Mouse (Mus musculus): ENCODE results near the gene Wdr25.
A peak's percentile ranks its signal among the peaks of the same experiment; 100 is the strongest.

Wdr25 gene

DNA sequence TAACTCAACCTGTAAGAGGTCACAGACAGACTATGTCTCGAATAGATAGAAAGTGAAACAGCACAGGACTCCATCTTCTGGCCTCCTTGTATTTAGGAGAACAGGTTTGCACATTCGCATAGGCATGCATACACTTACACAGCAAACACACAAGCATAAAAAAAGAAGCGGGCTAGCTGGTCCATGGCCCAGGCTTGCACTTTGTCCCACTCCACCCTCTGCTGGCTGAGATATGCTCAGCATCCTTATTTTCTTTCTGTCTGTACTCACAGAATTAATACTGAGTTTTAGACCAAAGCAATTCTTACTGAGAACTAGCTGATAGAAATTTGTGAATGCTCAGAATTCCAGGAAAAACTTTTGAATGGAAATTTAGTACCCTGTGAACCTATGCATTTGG lies 2.6 kb downstream of the Wdr25 start:
- DNase-seq (ENCODE audit: low read depth, low spot score) = no peak

DNA sequence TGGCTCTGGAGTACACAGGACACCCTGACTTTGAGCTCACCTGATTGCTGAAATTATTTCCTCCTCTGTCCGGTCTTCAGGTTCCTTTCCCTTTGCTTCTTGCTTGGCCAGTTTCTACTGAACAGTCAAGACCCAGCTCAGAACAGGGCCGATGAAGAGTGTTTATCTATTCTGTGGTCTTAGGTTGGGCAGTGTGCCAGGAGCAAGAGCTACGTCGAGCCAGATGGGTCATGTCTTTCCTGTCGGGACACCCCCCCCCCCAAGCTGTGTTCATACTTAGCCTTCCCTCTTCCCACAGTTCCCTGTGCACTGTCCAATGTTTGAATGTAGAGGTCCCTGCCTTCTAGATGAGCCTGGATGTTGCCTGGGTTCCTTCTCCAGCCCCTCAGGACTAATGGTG lies 7.9 kb downstream of the Wdr25 start:
- DNase-seq (ENCODE audit: low read depth, low spot score) = no peak

DNA sequence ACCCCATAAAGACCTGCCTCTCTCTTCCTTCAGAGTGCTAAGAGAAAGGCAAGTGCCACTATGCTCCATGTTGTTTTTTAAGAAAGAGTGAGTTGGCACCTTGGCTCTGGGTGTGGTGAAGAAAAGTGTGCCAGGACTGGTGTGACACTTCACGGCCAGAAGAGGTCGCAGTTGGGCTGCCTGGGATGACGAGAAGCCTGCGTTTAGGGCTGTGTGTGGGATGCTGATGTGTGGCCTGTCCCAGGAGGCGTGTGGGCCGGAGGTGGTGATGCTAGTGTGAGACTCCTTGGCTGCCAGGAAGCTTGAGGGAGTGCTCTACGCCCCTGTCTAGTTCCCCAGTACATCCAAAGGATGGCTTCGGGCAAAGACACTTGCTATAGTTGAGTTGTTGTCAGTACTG lies 9.5 kb downstream of the Wdr25 start:
- DNase-seq (ENCODE audit: low read depth, low spot score) = peak; percentile 39

DNA sequence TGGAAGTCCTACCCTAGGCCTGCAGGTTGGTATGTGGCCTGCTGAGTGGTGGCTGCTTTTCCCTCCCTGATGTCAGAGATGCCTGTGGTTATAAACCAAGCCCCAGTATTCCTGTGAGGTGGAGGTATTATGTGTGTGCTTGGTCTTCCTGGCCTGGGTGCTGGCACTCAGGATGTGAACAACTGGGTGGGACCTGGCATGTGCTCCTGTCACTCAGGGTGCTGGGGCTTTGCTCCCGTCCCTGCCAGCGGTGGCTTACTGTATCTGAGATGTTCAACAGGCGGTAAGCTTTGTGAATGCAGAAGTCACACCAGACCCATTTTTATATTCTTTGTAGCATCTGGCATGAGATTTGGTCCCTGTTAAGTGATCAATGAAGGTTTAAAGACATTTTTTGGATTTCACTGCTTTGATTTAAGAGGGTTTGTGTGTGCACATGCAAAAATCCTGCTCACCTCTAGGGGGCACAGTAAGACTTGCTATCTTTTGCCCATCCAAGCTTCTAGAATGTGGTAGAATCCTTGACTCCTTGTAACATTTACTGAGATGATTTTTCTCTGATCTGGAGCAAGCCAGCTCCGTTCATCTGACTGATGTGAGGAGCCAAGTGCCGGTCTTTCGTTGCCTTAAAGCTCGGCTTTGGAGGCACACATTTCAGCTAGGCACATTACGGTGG lies 10.3 kb downstream of the Wdr25 start:
- no peak for DNase-seq (ENCODE audit: low read depth, low spot score)

DNA sequence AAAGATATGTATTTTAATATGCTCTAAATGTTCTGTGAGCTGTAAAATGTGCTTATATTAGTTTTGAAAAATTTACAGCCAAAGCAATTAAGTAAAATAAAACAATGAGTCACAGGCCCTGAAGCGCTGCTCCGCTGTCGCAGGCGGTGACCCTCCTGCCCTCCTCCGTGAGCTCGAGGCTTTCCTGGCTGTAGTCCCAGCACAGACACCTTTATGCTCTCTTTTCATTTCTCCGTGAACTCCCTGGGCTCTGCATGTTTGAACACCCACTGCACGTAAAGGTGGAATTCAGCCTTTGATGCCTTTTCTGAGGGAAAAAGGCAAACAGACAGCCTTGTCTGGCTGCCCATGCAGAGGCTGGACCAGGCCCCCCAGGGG lies 10.8 kb downstream of the Wdr25 start:
- no peak for DNase-seq (ENCODE audit: low read depth, low spot score)

DNA sequence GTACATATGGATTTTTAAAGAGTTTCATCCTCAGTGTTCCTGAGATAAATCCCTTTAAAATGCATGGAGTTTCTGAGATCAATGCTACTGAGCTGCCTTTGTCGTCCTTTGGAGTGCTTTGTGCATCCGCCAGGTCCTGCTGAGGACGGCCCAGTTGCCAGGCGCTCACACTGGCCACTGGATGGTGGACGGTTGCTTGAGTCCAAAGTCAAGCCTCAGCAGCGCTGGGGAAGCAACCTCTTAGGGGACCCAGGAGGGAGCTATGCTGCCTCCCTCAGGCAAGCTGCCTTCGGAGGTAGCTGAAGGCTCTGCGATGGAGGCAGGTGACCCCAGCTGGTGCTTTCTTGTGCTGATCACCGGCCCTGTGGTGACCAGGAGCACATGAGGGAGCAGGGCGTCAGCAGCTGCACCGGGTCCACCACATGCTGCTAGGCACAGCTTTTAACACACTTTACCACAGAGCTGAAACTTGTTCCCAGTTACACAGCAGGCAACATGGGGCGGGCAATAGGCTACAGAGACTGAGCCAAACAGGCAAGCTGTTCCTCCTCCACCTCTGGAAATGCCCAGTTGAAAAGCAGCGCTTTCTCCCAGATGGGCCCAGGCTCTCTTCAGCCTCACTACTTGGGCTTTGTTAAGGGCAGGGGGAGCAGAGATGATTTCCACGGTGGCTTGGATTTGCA lies 12.3 kb downstream of the Wdr25 start:
- no peak for DNase-seq (ENCODE audit: low read depth, low spot score)

DNA sequence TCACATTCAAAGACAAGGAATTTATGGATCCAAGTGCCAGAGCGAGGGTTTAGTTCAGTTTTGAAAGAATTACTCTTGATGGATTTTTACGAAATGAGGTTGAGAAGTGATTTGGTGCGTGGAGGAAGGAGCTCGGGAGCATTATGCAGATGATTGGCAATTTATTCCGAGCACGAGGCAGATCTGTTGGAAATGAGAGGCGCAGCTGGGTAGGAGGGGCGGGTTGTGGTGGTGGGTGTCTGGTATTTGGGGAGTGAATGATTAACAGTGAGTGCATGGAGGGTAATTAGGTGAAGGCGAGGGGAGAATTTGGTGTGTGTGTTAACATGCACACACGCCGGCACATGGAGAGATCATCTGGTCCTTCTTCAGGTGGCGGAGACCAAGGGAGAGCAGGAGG lies 13.0 kb downstream of the Wdr25 start:
- DNase-seq (ENCODE audit: low read depth, low spot score) = no peak

DNA sequence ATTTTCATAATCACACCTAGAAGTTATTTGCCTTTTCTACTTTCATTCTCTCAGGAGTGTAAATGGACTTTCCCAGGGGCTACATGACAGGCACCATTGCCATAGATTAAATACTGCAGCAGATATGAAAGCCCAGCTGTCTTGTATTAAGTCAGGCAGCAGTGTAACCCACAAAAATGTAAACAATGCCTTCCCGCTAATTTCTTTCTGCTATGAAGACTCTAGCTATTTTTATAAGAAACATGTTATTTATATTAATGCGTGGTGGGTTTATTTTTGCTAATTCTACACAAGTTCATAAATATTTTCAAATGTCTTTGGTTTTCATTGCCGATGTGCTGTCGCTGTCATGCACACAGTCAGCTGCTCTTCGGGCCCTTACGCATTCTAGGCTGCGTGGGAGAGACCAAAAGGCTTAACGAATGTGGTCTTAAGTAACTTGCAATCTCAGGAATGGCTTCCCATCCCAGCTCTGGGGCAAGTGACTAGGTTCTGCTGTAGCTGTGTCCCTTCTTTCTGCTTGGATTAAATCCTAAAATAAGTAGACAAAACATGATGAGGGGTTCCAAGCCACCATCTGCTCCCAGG lies 16.5 kb downstream of the Wdr25 start:
- DNase-seq (ENCODE audit: low read depth, low spot score) = no peak

DNA sequence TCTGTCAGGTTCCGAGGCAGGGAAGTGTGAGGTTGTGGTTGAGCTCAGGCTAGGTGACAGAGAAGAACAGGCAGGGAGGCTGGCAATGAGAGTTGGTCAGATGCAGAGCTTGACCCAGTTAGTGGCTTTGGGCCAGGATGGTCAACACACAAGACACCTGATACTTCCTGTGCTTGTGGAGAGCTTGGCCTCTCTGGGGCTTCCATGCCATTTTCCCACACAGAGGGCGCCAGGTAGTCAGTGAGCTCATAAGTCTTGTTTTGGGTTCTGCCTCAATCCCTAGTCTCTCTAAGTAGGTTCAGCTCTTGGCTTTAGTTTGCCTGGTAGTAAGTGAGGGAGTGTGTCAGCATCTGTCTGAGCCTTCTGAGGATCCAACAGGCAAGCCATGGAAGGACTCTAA lies 19.0 kb downstream of the Wdr25 start:
- DNase-seq (ENCODE audit: low read depth, low spot score) = no peak

DNA sequence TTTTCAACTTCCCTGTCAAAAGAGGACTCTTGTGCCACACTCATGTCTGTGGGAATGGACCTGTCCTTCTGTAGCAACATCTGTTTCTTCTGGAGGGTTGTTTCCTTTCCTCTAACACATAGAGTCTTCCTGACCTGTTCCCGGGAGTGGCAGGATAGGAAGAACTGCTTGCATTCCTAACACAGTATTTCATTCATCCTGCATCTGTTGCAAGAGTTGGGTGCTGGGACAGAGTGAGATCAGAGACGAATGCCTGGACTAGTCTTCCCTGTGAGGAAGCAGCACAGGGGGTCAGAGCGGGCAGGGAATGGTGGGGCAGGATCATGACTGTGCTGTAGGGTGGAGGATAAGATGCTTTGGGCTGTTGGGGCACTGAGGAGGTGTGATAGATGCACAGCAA lies 20.8 kb downstream of the Wdr25 start:
- no peak for DNase-seq (ENCODE audit: low read depth, low spot score)

DNA sequence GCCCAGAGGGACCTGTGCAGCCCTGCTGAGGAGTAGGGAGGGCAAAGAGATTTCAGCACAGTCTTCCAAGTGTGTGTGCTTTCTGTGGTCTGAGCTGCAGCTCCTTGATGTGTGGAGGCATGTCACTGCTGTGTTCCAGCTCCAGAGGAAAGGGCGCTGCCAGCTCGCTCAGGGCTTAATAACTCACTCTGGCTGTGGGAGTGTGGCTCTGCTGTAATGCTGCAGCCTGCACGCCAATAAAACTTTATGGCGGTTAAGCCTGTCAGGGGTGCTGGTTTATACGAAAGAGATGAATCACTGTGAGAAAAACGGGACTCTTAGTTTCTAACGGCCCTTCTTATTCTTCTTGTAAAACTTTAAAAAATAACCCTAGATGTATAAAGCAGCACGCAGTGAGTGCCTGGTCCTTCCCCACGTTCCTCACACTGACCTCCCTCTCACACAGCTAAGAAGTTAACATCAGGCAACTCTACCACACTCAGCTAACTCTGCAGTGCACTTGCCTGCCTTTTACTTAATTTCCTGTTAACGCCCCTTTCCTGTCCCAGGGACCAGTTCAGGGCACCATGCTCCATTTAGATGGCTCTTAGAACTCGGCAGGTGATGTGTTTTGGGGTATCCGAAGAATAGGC lies 21.4 kb downstream of the Wdr25 start:
- no peak for DNase-seq (ENCODE audit: low read depth, low spot score)

DNA sequence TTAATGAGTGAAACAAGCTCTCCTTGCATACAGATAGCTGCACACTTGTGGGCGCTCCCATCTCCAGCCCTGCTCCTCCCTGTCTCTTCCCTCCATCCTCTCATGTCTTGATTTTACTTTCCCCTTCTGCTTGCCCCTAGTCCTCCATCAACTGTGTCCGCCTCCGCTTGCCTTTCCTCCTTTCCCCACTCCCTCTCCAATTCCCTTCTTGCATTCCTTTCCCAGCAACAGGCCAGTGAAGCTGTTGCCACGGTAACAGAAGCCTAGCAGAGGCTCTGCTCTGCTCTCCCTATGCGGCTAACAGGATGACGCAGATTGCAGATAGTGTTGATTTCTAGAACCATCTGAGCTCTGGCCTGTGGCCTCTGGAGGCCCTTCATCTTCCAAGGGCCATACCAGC lies 22.5 kb downstream of the Wdr25 start:
- no peak for DNase-seq (ENCODE audit: low read depth, low spot score)

DNA sequence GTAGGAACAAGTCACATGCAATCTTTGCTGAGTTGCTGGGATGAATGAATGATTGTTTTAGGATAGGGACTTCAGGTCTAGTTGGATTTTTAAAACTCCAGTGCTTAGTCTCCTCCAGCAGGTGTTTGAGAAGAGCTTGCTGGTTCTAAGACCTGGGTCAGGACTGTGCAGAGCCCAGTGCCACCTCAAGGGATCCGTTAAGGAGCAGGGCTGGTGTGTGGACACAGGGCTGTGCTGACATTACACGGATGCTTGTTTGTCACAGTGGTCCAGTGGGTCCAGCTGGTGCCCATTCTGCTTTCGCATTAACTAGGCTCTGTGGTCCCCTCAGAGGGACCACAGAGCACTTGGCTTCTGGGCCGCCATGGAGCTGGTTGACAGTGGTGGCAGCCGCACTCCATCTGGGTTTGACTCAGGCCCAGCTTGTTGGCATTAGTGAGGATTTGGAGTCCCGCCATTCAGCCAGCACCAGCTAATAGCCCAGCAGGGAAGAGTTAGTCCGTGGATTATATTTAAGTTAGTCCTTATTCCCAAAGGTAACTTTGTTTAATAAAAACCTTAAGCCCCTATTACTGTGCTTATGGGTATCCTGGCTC lies 23.1 kb downstream of the Wdr25 start:
- no peak for DNase-seq (ENCODE audit: low read depth, low spot score)

DNA sequence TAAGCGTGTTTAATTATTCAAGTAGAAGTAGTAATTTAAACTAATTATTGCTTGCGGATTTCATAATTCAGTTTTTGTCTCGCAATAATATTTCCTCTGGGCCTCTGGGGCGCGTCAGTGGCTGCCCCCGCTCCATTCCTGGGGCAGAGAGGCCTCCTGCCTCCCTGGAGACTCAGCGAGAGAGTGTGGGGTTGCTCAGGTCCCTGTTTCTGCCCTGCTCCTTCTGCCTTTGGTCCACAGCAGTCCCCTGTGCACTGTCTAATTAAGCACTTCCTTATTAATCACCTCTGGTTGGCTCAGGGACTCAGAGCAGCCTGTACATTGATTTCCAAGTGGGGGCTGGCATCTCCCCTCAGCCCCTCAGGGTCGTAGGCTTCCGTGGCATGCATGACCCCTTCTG lies 24.1 kb downstream of the Wdr25 start:
- no peak for DNase-seq (ENCODE audit: low read depth, low spot score)

DNA sequence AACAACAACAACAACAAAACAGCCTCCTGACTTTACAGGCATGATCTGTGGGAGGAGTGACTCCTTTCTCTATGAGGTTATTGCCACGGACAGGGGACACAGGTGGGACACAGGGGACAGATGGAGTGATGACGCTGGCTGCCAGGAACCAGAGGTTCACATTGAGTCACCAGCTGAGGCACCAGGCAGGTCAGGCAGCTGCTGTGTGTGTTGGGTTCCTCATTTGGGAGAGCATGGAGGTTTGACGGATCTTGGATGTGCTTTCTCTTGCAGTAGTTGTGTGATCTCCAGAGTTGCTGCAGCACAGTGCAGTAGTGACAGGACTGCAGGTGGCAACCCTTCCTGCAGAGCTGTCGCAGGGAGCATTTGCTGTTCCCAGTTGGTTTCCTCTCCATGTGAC lies 25.3 kb downstream of the Wdr25 start:
- no peak for DNase-seq (ENCODE audit: low read depth, low spot score)

DNA sequence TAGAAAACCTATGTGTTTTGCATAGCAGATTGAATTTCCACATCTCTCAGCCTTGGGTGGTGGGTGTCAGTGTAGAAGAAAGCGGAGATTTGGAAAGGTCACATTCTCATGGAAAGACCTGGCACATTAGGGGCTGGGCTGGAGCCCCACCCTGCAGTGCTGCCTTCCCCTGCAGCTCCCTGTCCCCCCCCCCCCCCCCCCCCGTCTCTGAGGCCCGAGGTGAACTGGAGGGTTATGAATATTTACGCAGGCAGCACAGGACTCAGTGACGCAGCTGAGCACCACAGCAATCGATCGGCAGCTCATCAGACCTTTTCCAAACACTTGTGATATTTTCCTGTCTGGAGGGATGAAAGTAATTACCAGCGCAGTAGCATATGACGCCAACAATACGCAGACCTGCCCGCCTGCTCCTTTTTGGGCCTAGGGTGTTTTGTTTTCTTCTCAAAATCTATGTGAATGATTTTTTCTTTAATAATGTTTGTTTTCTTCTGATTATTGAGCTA lies 33.2 kb downstream of the Wdr25 start:
- DNase-seq (ENCODE audit: low read depth, low spot score) = no peak

DNA sequence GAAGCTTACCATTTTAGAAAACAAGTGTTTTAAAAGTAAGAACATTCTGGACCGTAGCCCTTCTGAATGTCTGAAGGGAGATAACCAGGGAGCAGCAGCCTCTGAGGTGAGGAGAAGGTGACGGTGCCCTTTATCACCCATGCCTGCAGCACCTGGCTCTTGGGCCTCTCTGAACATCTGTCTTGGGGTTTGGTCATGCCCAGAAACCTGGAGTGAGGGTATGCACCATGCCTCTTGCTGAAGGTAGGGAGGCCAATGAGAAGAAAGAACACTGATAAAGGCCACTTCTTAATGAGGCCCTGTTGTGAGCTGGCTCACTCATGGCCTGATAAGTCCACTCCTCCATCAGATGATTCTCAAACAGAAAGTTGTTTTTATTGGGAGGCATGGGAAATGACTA lies 34.8 kb downstream of the Wdr25 start:
- no peak for DNase-seq (ENCODE audit: low read depth, low spot score)

DNA sequence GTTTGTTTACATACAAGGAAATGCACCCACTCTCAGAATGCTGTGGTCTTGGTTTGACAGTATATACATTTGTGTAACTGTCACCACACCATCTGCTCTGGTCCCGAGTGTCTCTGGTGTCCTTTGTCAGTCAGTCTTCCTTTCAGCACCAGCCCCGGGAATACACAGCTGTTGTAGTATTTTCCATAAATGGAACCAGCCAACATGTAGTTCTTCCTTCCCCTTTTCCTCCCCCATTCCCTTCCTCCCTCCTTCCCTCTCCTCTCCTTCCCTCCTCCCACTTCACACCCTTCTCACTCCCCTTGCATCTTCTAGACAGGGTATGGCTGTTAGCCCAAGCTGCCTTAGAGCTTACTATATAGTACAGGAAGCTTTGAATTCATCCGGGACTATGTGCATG lies 36.0 kb downstream of the Wdr25 start:
- DNase-seq (ENCODE audit: low read depth, low spot score) = no peak

DNA sequence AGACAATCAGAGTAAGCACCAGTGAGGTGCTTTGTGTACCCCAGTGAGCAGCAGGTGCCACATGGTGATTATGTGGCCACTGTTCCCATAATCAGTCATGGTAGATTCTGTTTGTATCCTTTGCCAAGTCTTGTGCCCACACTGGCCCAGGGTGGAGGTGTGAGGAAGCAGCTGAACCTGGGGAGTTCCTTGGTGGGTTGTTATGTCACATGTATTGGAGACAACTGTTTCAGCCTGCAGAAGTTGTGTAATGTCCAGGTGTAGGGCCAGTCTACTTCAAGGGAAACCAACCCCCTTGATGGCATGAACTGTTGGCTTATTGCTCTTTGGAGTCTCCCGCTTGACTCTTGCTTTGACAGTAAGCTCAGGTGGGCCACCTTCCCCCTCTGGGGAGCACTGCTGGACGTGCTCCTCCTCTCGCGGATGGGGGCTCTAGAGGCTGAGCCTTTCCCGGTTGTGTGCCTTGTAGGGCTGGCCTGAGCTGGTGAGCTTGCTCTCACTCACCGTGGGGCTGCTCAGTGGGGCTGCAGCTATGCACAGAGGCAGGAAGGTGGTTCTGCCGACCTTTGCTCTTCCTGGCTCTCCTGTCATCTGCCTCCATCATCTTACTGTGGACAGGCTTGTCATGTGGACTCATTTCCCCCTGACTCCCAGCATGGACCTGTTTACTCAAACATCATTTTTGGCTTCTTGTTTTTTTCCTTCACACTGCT lies 38.1 kb downstream of the Wdr25 start:
- DNase-seq (ENCODE audit: low read depth, low spot score) = no peak

DNA sequence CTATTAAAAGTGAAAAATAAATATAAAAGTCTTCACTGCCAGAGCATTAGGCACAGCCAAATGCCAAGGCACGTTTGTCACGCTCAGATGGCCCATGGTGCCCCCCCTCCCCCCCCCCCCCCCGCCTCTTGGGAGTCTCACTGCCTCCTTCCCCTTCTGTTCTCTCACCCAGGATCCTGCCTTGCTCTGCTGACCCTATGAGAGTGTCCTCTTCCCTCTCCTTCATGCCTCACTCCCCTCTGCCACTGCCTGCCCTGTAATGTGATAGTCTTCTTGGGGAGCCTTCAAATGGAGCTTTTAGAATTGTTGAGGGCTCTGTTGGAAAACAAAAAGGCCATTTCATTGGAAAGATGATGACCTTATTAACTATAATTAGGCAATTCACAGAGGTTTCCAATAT lies 38.7 kb downstream of the Wdr25 start:
- DNase-seq (ENCODE audit: low read depth, low spot score) = no peak

DNA sequence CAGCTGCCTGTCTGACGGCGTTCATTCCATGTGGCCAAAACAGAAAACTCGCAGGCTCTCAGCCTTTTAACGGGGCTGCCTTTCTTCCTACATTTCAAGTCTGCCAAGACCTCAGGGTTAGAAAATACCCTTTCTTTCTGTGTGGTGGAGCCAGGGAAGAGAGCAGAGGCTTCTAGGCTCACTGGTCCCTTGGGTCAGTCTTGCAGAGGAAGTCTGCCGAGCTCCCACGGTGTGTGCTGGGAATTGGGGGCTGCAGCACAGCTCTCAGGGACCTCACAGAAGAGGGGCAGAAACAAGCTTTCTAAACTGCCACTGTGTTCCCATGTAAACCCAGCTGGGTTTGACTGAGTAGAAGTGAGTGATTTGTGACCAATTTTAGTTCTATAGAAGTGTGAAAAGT lies 40.8 kb downstream of the Wdr25 start:
- DNase-seq (ENCODE audit: low read depth, low spot score) = no peak

DNA sequence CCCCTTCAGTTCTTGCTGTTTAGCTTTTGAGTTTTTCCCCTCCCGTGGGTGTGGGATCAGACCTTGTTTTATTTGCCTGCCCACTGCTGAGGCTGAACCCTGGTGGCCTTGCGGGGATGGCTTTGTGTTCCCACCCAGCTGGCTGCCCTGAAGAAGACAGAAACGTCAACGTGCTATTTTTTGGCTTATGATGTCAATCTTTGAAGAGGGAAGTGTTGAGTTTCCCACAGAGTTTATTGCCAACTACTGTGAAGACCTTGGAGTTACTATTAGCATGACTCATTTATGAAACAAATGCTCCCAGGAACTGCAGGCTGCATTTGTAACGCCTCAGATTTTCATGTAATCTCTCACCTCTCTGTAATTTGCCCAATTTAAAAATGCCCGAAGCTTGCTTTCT lies 43.4 kb downstream of the Wdr25 start:
- DNase-seq (ENCODE audit: low read depth, low spot score) = no peak
